14 mouse cellular contexts compared by ENCODE assay signal in genomic region chr4:57855281-57855941, GRCm38 (mm10).
DNase-seq lines count a peak whose midpoint lies in the region; ATAC-seq and TF ChIP-seq lines count a peak whose summit lies in the region.
"Had no signal": no experiment of that assay in that cellular context is flagged by ENCODE, and none has a peak within 500 bp of the region (broad histone marks: within the 10 kb centered on the region; RNA-seq: fewer than 3 reads in every experiment).

No protein-coding gene starts in this region.

- peaks cover 14% of the 10 kb centered on the region for H3K4me1 ChIP-seq in hindbrain, embryonic 10.5 days (replicated peaks)
- H3K4me1 ChIP-seq in hindbrain, embryonic 14.5 days (replicated peaks; ENCODE audit: control insufficient read depth, insufficient read depth, low read length): no peaks in the 10 kb centered on the region
- peaks cover 33% of the 10 kb centered on the region for H3K4me1 ChIP-seq in heart, embryonic 10.5 days
- H3K4me1 ChIP-seq in lung, postnatal 0 days (ENCODE audit: insufficient read depth, low read depth, low read length): peaks cover 11% of the 10 kb centered on the region
- H3K4me1 ChIP-seq: liver, embryonic 13.5 days had no signal

- 0 out of 2 replicates have a peak overlapping the region, but pooled peaks have one; percentile 16 for H3K27ac ChIP-seq in hindbrain, embryonic 10.5 days
- no peak overlapping the region for H3K27ac ChIP-seq in hindbrain, embryonic 14.5 days
- no peak overlapping the region for H3K27ac ChIP-seq in heart, embryonic 10.5 days
- H3K27ac ChIP-seq in lung, postnatal 0 days (ENCODE audit: low read length): peak overlapping the region; percentile 35; the same call in 1 of the 2 replicates
- H3K27ac ChIP-seq: embryonic facial prominence, embryonic 12.5 days; forebrain, embryonic 12.5 days; liver, embryonic 13.5 days; midbrain, embryonic 13.5 days; neural tube, embryonic 13.5 days had no signal

- 89% methylated on average over 18 of the region's 18 CpGs for WGBS in hindbrain, embryonic 10.5 days
- WGBS in hindbrain, embryonic 14.5 days: 88% methylated on average over 18 of the region's 18 CpGs
- 91% methylated on average over 18 of the region's 18 CpGs for WGBS in heart, embryonic 10.5 days
- WGBS in lung, postnatal 0 days: 64% methylated on average over 18 of the region's 18 CpGs

- peak; percentile 60; the same call in 1 of the 2 replicates for TF ChIP-seq EP300 in lung, postnatal 0 days (IDR thresholded peaks at IDR 0.05)

- no peak overlapping the region for H3K4me3 ChIP-seq in hindbrain, embryonic 10.5 days
- no peak overlapping the region for H3K4me3 ChIP-seq in hindbrain, embryonic 14.5 days (replicated peaks; ENCODE audit: low read length)
- no peak overlapping the region for H3K4me3 ChIP-seq in heart, embryonic 10.5 days
- H3K4me3 ChIP-seq in lung, postnatal 0 days (ENCODE audit: low read depth, low read length): no peak overlapping the region
- H3K4me3 ChIP-seq: embryonic facial prominence, embryonic 12.5 days; forebrain, embryonic 12.5 days; liver, embryonic 13.5 days; midbrain, embryonic 13.5 days; neural tube, embryonic 13.5 days had no signal

- peaks cover 8% of the 10 kb centered on the region; the same call in 1 of the 2 replicates for H3K9me3 ChIP-seq in hindbrain, embryonic 10.5 days
- no peaks in the 10 kb centered on the region for H3K9me3 ChIP-seq in hindbrain, embryonic 14.5 days (ENCODE audit: control insufficient read depth, low read length)
- H3K9me3 ChIP-seq in heart, embryonic 10.5 days: no peaks in the 10 kb centered on the region
- H3K9me3 ChIP-seq in lung, postnatal 0 days (ENCODE audit: low read length): no peaks in the 10 kb centered on the region
- H3K9me3 ChIP-seq: forebrain, embryonic 12.5 days; liver, embryonic 13.5 days; midbrain, embryonic 13.5 days had no signal

- no peak overlapping the region for H3K9ac ChIP-seq in hindbrain, embryonic 14.5 days
- no peak overlapping the region for H3K9ac ChIP-seq in lung, postnatal 0 days (replicated peaks; ENCODE audit: low read depth)
- H3K9ac ChIP-seq: embryonic facial prominence, embryonic 12.5 days; forebrain, embryonic 12.5 days; liver, embryonic 13.5 days; midbrain, embryonic 13.5 days; neural tube, embryonic 13.5 days had no signal

- no peak for ATAC-seq in hindbrain, embryonic 14.5 days (ENCODE audit: low FRiP score)
- peak; percentile 82 for ATAC-seq in lung, postnatal 0 days
- ATAC-seq: midbrain, embryonic 13.5 days had no signal

- DNase-seq in hindbrain, embryonic 10.5 days (ENCODE audit: low spot score): no peak
- no peak for DNase-seq in hindbrain, embryonic 14.5 days (ENCODE audit: low spot score)
- DNase-seq in 416B (ENCODE audit: low read depth): peak; percentile 7
- DNase-seq in heart, embryonic 10.5 days (ENCODE audit: low spot score): peak; percentile 72
- DNase-seq in lung, postnatal 0 days (ENCODE audit: low spot score): peak; percentile 88
- no peak for DNase-seq in ovary, postnatal 14 days (ENCODE audit: low spot score)
- no peak for DNase-seq in retina, embryonic 14.5 days (ENCODE audit: low spot score)
- DNase-seq: cerebellum, adult 9-10 months; liver, embryonic 13.5 days; thymus, postnatal 14 days had no signal

- no peak overlapping the region for H3K4me2 ChIP-seq in hindbrain, embryonic 14.5 days (replicated peaks)
- no peak overlapping the region for H3K4me2 ChIP-seq in lung, postnatal 0 days (replicated peaks; ENCODE audit: low read depth, low read length)
- H3K4me2 ChIP-seq: embryonic facial prominence, embryonic 12.5 days; forebrain, embryonic 12.5 days; liver, embryonic 13.5 days; midbrain, embryonic 13.5 days; neural tube, embryonic 13.5 days had no signal

- peaks cover 91% of the 10 kb centered on the region for H3K36me3 ChIP-seq in hindbrain, embryonic 10.5 days
- H3K36me3 ChIP-seq in hindbrain, embryonic 14.5 days (replicated peaks; ENCODE audit: control insufficient read depth, insufficient read depth): peaks cover 37% of the 10 kb centered on the region
- H3K36me3 ChIP-seq in heart, embryonic 10.5 days: peaks cover 65% of the 10 kb centered on the region
- peaks cover 43% of the 10 kb centered on the region for H3K36me3 ChIP-seq in lung, postnatal 0 days (ENCODE audit: insufficient read depth, low read length)
- H3K36me3 ChIP-seq: liver, embryonic 13.5 days had no signal

- no peaks in the 10 kb centered on the region for H3K27me3 ChIP-seq in hindbrain, embryonic 10.5 days (ENCODE audit: insufficient read depth, poor library complexity, severe bottlenecking)
- H3K27me3 ChIP-seq in hindbrain, embryonic 14.5 days (ENCODE audit: control insufficient read depth, insufficient read depth, low read length): no peaks in the 10 kb centered on the region
- no peaks in the 10 kb centered on the region for H3K27me3 ChIP-seq in heart, embryonic 10.5 days (ENCODE audit: insufficient read depth, poor library complexity, severe bottlenecking)
- no peaks in the 10 kb centered on the region for H3K27me3 ChIP-seq in lung, postnatal 0 days (replicated peaks; ENCODE audit: insufficient read depth, low read length)
- H3K27me3 ChIP-seq: embryonic facial prominence, embryonic 12.5 days; forebrain, embryonic 12.5 days; liver, embryonic 13.5 days; midbrain, embryonic 13.5 days; neural tube, embryonic 13.5 days had no signal

- TF ChIP-seq CTCF in lung, postnatal 0 days (IDR thresholded peaks at IDR 0.05): peak; percentile 46

Comparison
In these comparisons a context has a peak if more than half of its experiments do, and no peak if none do; other contexts are left out.
1. H3K27ac ChIP-seq: peak in hindbrain, embryonic 10.5 days (single experiment) and lung, postnatal 0 days (single experiment); none in hindbrain, embryonic 14.5 days (single experiment) and heart, embryonic 10.5 days (single experiment).
2. DNase-seq: peak in 416B (single experiment), heart, embryonic 10.5 days (single experiment) and lung, postnatal 0 days (single experiment); none in hindbrain, embryonic 10.5 days (single experiment), hindbrain, embryonic 14.5 days (single experiment), ovary, postnatal 14 days (single experiment) and retina, embryonic 14.5 days (single experiment).